Mouse (Mus musculus): ENCODE measurements around the gene Ly6g6d. TPM values are rescaled to one million over a fixed set of nuclear protein-coding genes. Genes with fewer than 3 reads are reported as not detected.
A peak's percentile ranks its signal among the peaks of the same experiment; 100 is the strongest.

The Ly6g6d gene
- polyA plus RNA-seq, 1 experiment from 2014 or later = 0.57 TPM

- Histone ChIP-seq H3K4me2 (ENCODE audit: low read length) (peak overlapping the region; percentile 57), H3K36me3 (ENCODE audit: control insufficient read depth, insufficient read depth, low read length) (peaks cover 18% of the 10 kb centered on the region), H3K9ac (ENCODE audit: low read depth, low read length) (peak overlapping the region; percentile 95), H3K9me3 (replicated peaks; ENCODE audit: control insufficient read depth, low read length, poor library complexity, severe bottlenecking) (no peaks in the 10 kb centered on the region), H3K4me3 (ENCODE audit: low read depth, low read length) (peak overlapping the region; percentile 64), H3K27me3 (ENCODE audit: control insufficient read depth, insufficient read depth, low read depth, low read length) (no peaks in the 10 kb centered on the region), H3K4me1 (ENCODE audit: control insufficient read depth, insufficient read depth, low read length) (peaks cover 12% of the 10 kb centered on the region), H3K27ac (ENCODE audit: low read length) (peak overlapping the region; percentile 57)
- no peak for ATAC-seq
- 66% methylated on average over 8 of the region's 8 CpGs for WGBS
Measured at GRCm38 (mm10) chr17:35090166-35090932, 12.5 kb upstream of the Ly6g6d start.

GRCm38 (mm10) chr17:35088825-35089644 lies 11.2 kb upstream of the Ly6g6d start, which contains the start of gene Abhd16a:
Gene Abhd16a (plus strand): TSS chr17:35089263.
- peak; percentile 98 for ATAC-seq
- Histone ChIP-seq H3K27ac (ENCODE audit: low read length) (peak within 1 kb of the TSS; percentile 99), H3K27me3 (ENCODE audit: control insufficient read depth, insufficient read depth, low read depth, low read length) (no peaks in the 10 kb centered on the region), H3K9me3 (replicated peaks; ENCODE audit: control insufficient read depth, low read length, poor library complexity, severe bottlenecking) (no peaks in the 10 kb centered on the region), H3K4me2 (ENCODE audit: low read length) (peak within 1 kb of the TSS; percentile 57), H3K9ac (ENCODE audit: low read depth, low read length) (peak within 1 kb of the TSS; percentile 95), H3K36me3 (ENCODE audit: control insufficient read depth, insufficient read depth, low read length) (peaks cover 14% of the 10 kb centered on the region; the same call in 1 of the 2 replicates), H3K4me3 (ENCODE audit: low read depth, low read length) (peak within 1 kb of the TSS; percentile 64), H3K4me1 (ENCODE audit: control insufficient read depth, insufficient read depth, low read length) (peaks cover 12% of the 10 kb centered on the region)
- WGBS = 4% methylated on average over 63 of the region's 67 CpGs

GRCm38 (mm10) chr17:35088151-35088550 lies 10.3 kb upstream of the Ly6g6d start:
- H3K9me3 ChIP-seq (replicated peaks; ENCODE audit: control insufficient read depth, low read length, poor library complexity, severe bottlenecking) = no peaks in the 10 kb centered on the region
- H3K27ac ChIP-seq (ENCODE audit: low read length) = no peak overlapping the region
- peaks cover 12% of the 10 kb centered on the region; the same call in 1 of the 2 replicates for H3K36me3 ChIP-seq (ENCODE audit: control insufficient read depth, insufficient read depth, low read length)
- WGBS = 49% methylated on average over 2 of the region's 2 CpGs
- no peak overlapping the region for H3K4me3 ChIP-seq (ENCODE audit: low read depth, low read length)
- H3K4me1 ChIP-seq (ENCODE audit: control insufficient read depth, insufficient read depth, low read length) = peaks cover 12% of the 10 kb centered on the region
- ATAC-seq = no peak
- H3K27me3 ChIP-seq (ENCODE audit: control insufficient read depth, insufficient read depth, low read depth, low read length) = no peaks in the 10 kb centered on the region
- H3K9ac ChIP-seq (ENCODE audit: low read depth, low read length) = no peak overlapping the region
- H3K4me2 ChIP-seq (ENCODE audit: low read length) = no peak overlapping the region

GRCm38 (mm10) chr17:35085208-35085865 lies 7.5 kb upstream of the Ly6g6d start, which contains the start of gene Ly6g6f:
Gene Ly6g6f (minus strand): TSS chr17:35085610.
- no peak within 1 kb of the TSS for H3K4me3 ChIP-seq (ENCODE audit: low read depth, low read length)
- WGBS = 84% methylated on average over 7 of the region's 7 CpGs
- no peak for ATAC-seq

GRCm38 (mm10) chr17:35083929-35084497 lies 6.1 kb upstream of the Ly6g6d start:
- ATAC-seq = no peak
- H3K9me3 ChIP-seq (replicated peaks; ENCODE audit: control insufficient read depth, low read length, poor library complexity, severe bottlenecking) = no peaks in the 10 kb centered on the region
- H3K4me2 ChIP-seq (ENCODE audit: low read length) = no peak overlapping the region
- H3K4me3 ChIP-seq (ENCODE audit: low read depth, low read length) = no peak overlapping the region
- WGBS = 90% methylated on average over 3 of the region's 3 CpGs
- H3K4me1 ChIP-seq (ENCODE audit: control insufficient read depth, insufficient read depth, low read length) = no peaks in the 10 kb centered on the region
- H3K27ac ChIP-seq (ENCODE audit: low read length) = no peak overlapping the region
- H3K27me3 ChIP-seq (ENCODE audit: control insufficient read depth, insufficient read depth, low read depth, low read length) = no peaks in the 10 kb centered on the region
- H3K9ac ChIP-seq (ENCODE audit: low read depth, low read length) = no peak overlapping the region
- no peaks in the 10 kb centered on the region for H3K36me3 ChIP-seq (ENCODE audit: control insufficient read depth, insufficient read depth, low read length)

More at GRCm38 (mm10) chr17:35085208-35085865, 7.5 kb upstream of the Ly6g6d start, which contains the start of gene Ly6g6f:
- Histone ChIP-seq H3K27me3 (ENCODE audit: control insufficient read depth, insufficient read depth, low read depth, low read length) (no peaks in the 10 kb centered on the region), H3K36me3 (ENCODE audit: control insufficient read depth, insufficient read depth, low read length) (no peaks in the 10 kb centered on the region), H3K9me3 (replicated peaks; ENCODE audit: control insufficient read depth, low read length, poor library complexity, severe bottlenecking) (no peaks in the 10 kb centered on the region), H3K4me2 (ENCODE audit: low read length) (no peak within 1 kb of the TSS), H3K4me1 (ENCODE audit: control insufficient read depth, insufficient read depth, low read length) (peaks cover 6% of the 10 kb centered on the region), H3K27ac (ENCODE audit: low read length) (no peak within 1 kb of the TSS), H3K9ac (ENCODE audit: low read depth, low read length) (no peak within 1 kb of the TSS)

GRCm38 (mm10) chr17:35082841-35083576 lies 5.1 kb upstream of the Ly6g6d start:
- Histone ChIP-seq H3K27ac (ENCODE audit: low read length) (no peak overlapping the region), H3K4me2 (ENCODE audit: low read length) (no peak overlapping the region), H3K9me3 (replicated peaks; ENCODE audit: control insufficient read depth, low read length, poor library complexity, severe bottlenecking) (no peaks in the 10 kb centered on the region), H3K4me1 (ENCODE audit: control insufficient read depth, insufficient read depth, low read length) (no peaks in the 10 kb centered on the region), H3K36me3 (ENCODE audit: control insufficient read depth, insufficient read depth, low read length) (no peaks in the 10 kb centered on the region), H3K4me3 (ENCODE audit: low read depth, low read length) (no peak overlapping the region), H3K27me3 (ENCODE audit: control insufficient read depth, insufficient read depth, low read depth, low read length) (no peaks in the 10 kb centered on the region), H3K9ac (ENCODE audit: low read depth, low read length) (no peak overlapping the region)
- ATAC-seq = no peak
- 84% methylated on average over 16 of the region's 16 CpGs for WGBS

GRCm38 (mm10) chr17:35080710-35081109 lies 2.8 kb upstream of the Ly6g6d start:
- ATAC-seq = no peak
- no peaks in the 10 kb centered on the region for H3K27me3 ChIP-seq (ENCODE audit: control insufficient read depth, insufficient read depth, low read depth, low read length)
- no peak overlapping the region for H3K4me2 ChIP-seq (ENCODE audit: low read length)
- H3K27ac ChIP-seq (ENCODE audit: low read length) = no peak overlapping the region
- 84% methylated on average over 4 of the region's 4 CpGs for WGBS
- no peaks in the 10 kb centered on the region for H3K9me3 ChIP-seq (replicated peaks; ENCODE audit: control insufficient read depth, low read length, poor library complexity, severe bottlenecking)
- H3K4me1 ChIP-seq (ENCODE audit: control insufficient read depth, insufficient read depth, low read length) = no peaks in the 10 kb centered on the region
- H3K36me3 ChIP-seq (ENCODE audit: control insufficient read depth, insufficient read depth, low read length) = no peaks in the 10 kb centered on the region
- no peak overlapping the region for H3K9ac ChIP-seq (ENCODE audit: low read depth, low read length)
- H3K4me3 ChIP-seq (ENCODE audit: low read depth, low read length) = no peak overlapping the region

- Histone ChIP-seq H3K27ac (ENCODE audit: low read length) (no peak overlapping the region), H3K9ac (ENCODE audit: low read depth, low read length) (peak overlapping the region; percentile 10; the same call in 1 of the 2 replicates), H3K4me2 (ENCODE audit: low read length) (no peak overlapping the region), H3K27me3 (ENCODE audit: control insufficient read depth, insufficient read depth, low read depth, low read length) (no peaks in the 10 kb centered on the region), H3K9me3 (replicated peaks; ENCODE audit: control insufficient read depth, low read length, poor library complexity, severe bottlenecking) (no peaks in the 10 kb centered on the region), H3K4me1 (ENCODE audit: control insufficient read depth, insufficient read depth, low read length) (no peaks in the 10 kb centered on the region), H3K36me3 (ENCODE audit: control insufficient read depth, insufficient read depth, low read length) (no peaks in the 10 kb centered on the region), H3K4me3 (ENCODE audit: low read depth, low read length) (no peak overlapping the region)
- 55% methylated on average over 6 of the region's 6 CpGs for WGBS
- no peak for ATAC-seq
Measured at GRCm38 (mm10) chr17:35080248-35080647, 2.4 kb upstream of the Ly6g6d start.

Data from midbrain, embryonic 16.5 days (tissue).